Mouse (Mus musculus) MEL (cell line): Measurements from ENCODE around the gene Rpl18. TPM values are rescaled to one million over a fixed set of nuclear protein-coding genes. Genes with fewer than 3 reads are reported as not detected.

Experiments
- DNase-seq: peaks from one replicate; pipeline ENCODE4 v3.0.0; 2011; ENCODE audit warnings: low read depth, low spot score
- H3K27ac ChIP-seq: 2 replicates; pipeline ENCODE4 v1.5.1; 2012; ENCODE audit warnings: low read depth, mild to moderate bottlenecking, control low read depth, low read length, moderate library complexity; ENCODE audit not compliant: control insufficient read depth
- H3K27me3 ChIP-seq, 2 experiments: fragments of 150-350 bp in 1 of 2; sonication (generic) in 1 of 2; 2 replicates each; pipeline ENCODE4 v1.6.1; 2012; ENCODE audit warnings: low read length in 2 of 2, mild to moderate bottlenecking in 2 of 2, improper control_type of control experiment in 1 of 2, moderate library complexity in 1 of 2; ENCODE audit not compliant: insufficient read depth in 2 of 2, control insufficient read depth in 1 of 2
- H3K36me3 ChIP-seq, 2 experiments: 2 replicates each; pipeline ENCODE4 v1.6.1; 2012 to 2014; ENCODE audit warnings: low read length in 2 of 2, improper control_type of control experiment in 1 of 2, inconsistent platforms in 1 of 2, mild to moderate bottlenecking in 1 of 2; ENCODE audit not compliant: insufficient read depth in 2 of 2, control insufficient read depth in 1 of 2
- H3K4me1 ChIP-seq, 2 experiments: fragments of 150-350 bp in 1 of 2; sonication (generic) in 1 of 2; 2 replicates each; pipeline ENCODE4 v1.6.1; 2012; ENCODE audit warnings: low read length in 2 of 2, improper control_type of control experiment in 1 of 2, mild to moderate bottlenecking in 1 of 2; ENCODE audit not compliant: insufficient read depth in 2 of 2, control insufficient read depth in 1 of 2
- H3K4me3 ChIP-seq, 2 experiments: fragments of 150-350 bp in 1 of 2; sonication (generic) in 1 of 2; 2 replicates each; pipeline ENCODE4 v1.5.1; 2012; ENCODE audit warnings: low read depth in 2 of 2, low read length in 2 of 2, mild to moderate bottlenecking in 2 of 2, moderate library complexity in 2 of 2, control low read depth in 1 of 2, improper control_type of control experiment in 1 of 2; ENCODE audit not compliant: control insufficient read depth in 1 of 2, insufficient read depth in 1 of 2
- H3K79me2 ChIP-seq: 2 replicates; pipeline ENCODE4 v1.6.1; 2012; ENCODE audit warnings: mild to moderate bottlenecking, low read length, moderate library complexity; ENCODE audit not compliant: control insufficient read depth, poor library complexity, insufficient read depth
- H3K9ac ChIP-seq: 2 replicates; pipeline ENCODE4 v1.6.1; 2012; ENCODE audit warnings: low read depth, mild to moderate bottlenecking, control low read depth, low read length, moderate library complexity; ENCODE audit not compliant: control insufficient read depth, poor library complexity, severe bottlenecking
- H3K9me3 ChIP-seq: fragments of 150-350 bp; sonication (generic); replicated peaks from 2 replicates; pipeline ENCODE4 v1.6.1; 2012; ENCODE audit warnings: mild to moderate bottlenecking, low read length, improper control_type of control experiment, moderate library complexity; ENCODE audit not compliant: insufficient read depth
- BHLHE40 ChIP-seq: IDR thresholded peaks from 2 replicates; pipeline ENCODE4 v1.6.1; 2012; ENCODE audit warnings: low read depth, mild to moderate bottlenecking, inconsistent platforms, low read length, improper control_type of control experiment, borderline replicate concordance
- CHD2 ChIP-seq: IDR thresholded peaks from 2 replicates; pipeline ENCODE4 v1.6.1; 2011; ENCODE audit warnings: low read length, improper control_type of control experiment
- CTCF ChIP-seq, 3 experiments: IDR thresholded peaks in 2 of 3; conservative IDR thresholded peaks in 1 of 3; 2 replicates each; pipeline ENCODE4 v1.5.1; 2011 to 2012; ENCODE audit warnings: low read length in 3 of 3, low read depth in 2 of 3, mild to moderate bottlenecking in 2 of 3, improper control_type of control experiment in 1 of 3, inconsistent platforms in 1 of 3, mixed read lengths in 1 of 3, moderate library complexity in 1 of 3; ENCODE audit not compliant: control insufficient read depth in 1 of 3, insufficient read depth in 1 of 3, poor library complexity in 1 of 3, severe bottlenecking in 1 of 3
- E2F4 ChIP-seq: IDR thresholded peaks from 2 replicates; pipeline ENCODE4 v1.6.1; 2011; ENCODE audit warnings: low read depth, low read length, improper control_type of control experiment, borderline replicate concordance
- ETS1 ChIP-seq: IDR thresholded peaks from 2 replicates; pipeline ENCODE4 v1.6.1; 2012; ENCODE audit warnings: low read depth, mild to moderate bottlenecking, inconsistent platforms, low read length, improper control_type of control experiment, moderate library complexity
- GABPA ChIP-seq: IDR thresholded peaks from 2 replicates; pipeline ENCODE4 v1.6.1; 2012; ENCODE audit warnings: low read depth, mild to moderate bottlenecking, inconsistent platforms, low read length, improper control_type of control experiment, moderate library complexity
- GATA1 ChIP-seq: IDR thresholded peaks from 2 replicates; pipeline ENCODE4 v1.6.1; 2011; ENCODE audit warnings: low read depth, low read length, improper control_type of control experiment
- HCFC1 ChIP-seq: IDR thresholded peaks from 2 replicates; pipeline ENCODE4 v1.6.1; 2012; ENCODE audit warnings: low read depth, mild to moderate bottlenecking, inconsistent platforms, low read length, improper control_type of control experiment, moderate library complexity
- MAX ChIP-seq: IDR thresholded peaks from 2 replicates; pipeline ENCODE4 v1.6.1; 2011; ENCODE audit warnings: low read length, improper control_type of control experiment
- MEF2A ChIP-seq: IDR thresholded peaks from 2 replicates; pipeline ENCODE4 v1.6.1; 2014; ENCODE audit warnings: low read depth, mild to moderate bottlenecking, inconsistent platforms, low read length, improper control_type of control experiment; ENCODE audit not compliant: poor library complexity, insufficient replicate concordance, severe bottlenecking; ENCODE audit errors: extremely low read depth
- MYB ChIP-seq: IDR thresholded peaks from 2 replicates; pipeline ENCODE4 v1.6.1; 2011; ENCODE audit warnings: mild to moderate bottlenecking, low read depth, low read length, improper control_type of control experiment
- POLR2A ChIP-seq, 2 experiments: IDR thresholded peaks; 2 replicates each; pipeline ENCODE4 v1.6.1; 2011 to 2012; ENCODE audit warnings: low read length in 2 of 2, mild to moderate bottlenecking in 2 of 2, control low read depth in 1 of 2, improper control_type of control experiment in 1 of 2, low read depth in 1 of 2, moderate library complexity in 1 of 2; ENCODE audit not compliant: control insufficient read depth in 1 of 2, insufficient read depth in 1 of 2, poor library complexity in 1 of 2
- RAD21 ChIP-seq: IDR thresholded peaks from 2 replicates; pipeline ENCODE4 v1.6.1; 2011; ENCODE audit warnings: mild to moderate bottlenecking, low read depth, low read length, improper control_type of control experiment
- SIN3A ChIP-seq: IDR thresholded peaks from 2 replicates; pipeline ENCODE4 v1.6.1; 2012; ENCODE audit warnings: low read length, improper control_type of control experiment, inconsistent platforms
- TAL1 ChIP-seq: IDR thresholded peaks from 2 replicates; pipeline ENCODE4 v1.6.1; 2012; ENCODE audit warnings: mild to moderate bottlenecking, inconsistent platforms, low read length, moderate library complexity, mixed read lengths
- TCF12 ChIP-seq: IDR thresholded peaks from 2 replicates; pipeline ENCODE4 v1.6.1; 2014; ENCODE audit warnings: low read depth, mild to moderate bottlenecking, inconsistent platforms, low read length, improper control_type of control experiment, moderate library complexity
- USF1 ChIP-seq: IDR thresholded peaks from 2 replicates; pipeline ENCODE4 v1.6.1; 2014; ENCODE audit warnings: low read depth, mild to moderate bottlenecking, inconsistent platforms, low read length, improper control_type of control experiment, moderate library complexity
- ZC3H11A ChIP-seq: IDR thresholded peaks from 2 replicates; pipeline ENCODE4 v1.6.1; 2012; ENCODE audit warnings: low read depth, mild to moderate bottlenecking, inconsistent platforms, low read length, improper control_type of control experiment
- ZKSCAN1 ChIP-seq: IDR thresholded peaks from 2 replicates; pipeline ENCODE4 v1.6.1; 2012; ENCODE audit warnings: low read depth, mild to moderate bottlenecking, inconsistent platforms, low read length, improper control_type of control experiment, moderate library complexity
- ZNF384 ChIP-seq: IDR thresholded peaks from 2 replicates; pipeline ENCODE4 v1.6.1; 2012; ENCODE audit warnings: low read depth, mild to moderate bottlenecking, inconsistent platforms, low read length, improper control_type of control experiment
- polyA plus RNA-seq, 2 experiments: library from polyadenylated mRNA; stranded (reverse) in 1 of 2; unstranded in 1 of 2; fragments of >175 nt in 1 of 2; fragments of >200 nt in 1 of 2; gene quantifications; 2 replicates each; pipeline versions ENCODE4 v1.2.1 to v1.2.4; 2012; ENCODE audit warnings: low replicate concordance in 2 of 2, low read depth in 1 of 2; ENCODE audit not compliant: insufficient read length in 2 of 2, insufficient read depth in 1 of 2, missing spikeins in 1 of 2
- total RNA-seq: library from RNA; depleted of rRNA; stranded (reverse); fragments of 300-350 nt; gene quantifications from 2 replicates; pipeline ENCODE4 v1.2.3, GENCODE M21; 2012

The Rpl18 gene
- total and polyA plus RNA-seq, 3 experiments = 3,544 to 3,724 TPM; not detected in 1

GRCm38 (mm10) chr7:45726419-45726818 lies 11.2 kb downstream of the Rpl18 start:
- Histone ChIP-seq H3K27ac (no peak overlapping the region), H3K79me2 (no peaks in the 10 kb centered on the region), H3K9ac (no peak overlapping the region), H3K4me1 (no peaks in the 10 kb centered on the region), H3K36me3 (no peaks in the 10 kb centered on the region), H3K9me3 (no peaks in the 10 kb centered on the region), H3K27me3 (no peaks in the 10 kb centered on the region), H3K4me3 (no peak overlapping the region)
- DNase-seq = no peak
- TF ChIP-seq E2F4 (no peak), POLR2A (IDR thresholded peaks at IDR 0.05; ENCODE audit: control insufficient read depth in 1 of 2, insufficient read depth in 1 of 2, low read depth in 1 of 2, low read length in 2 of 2, poor library complexity in 1 of 2) (no peak), TAL1 (no peak), GABPA (no peak), ZC3H11A (no peak), SIN3A (no peak), MYB (no peak), BHLHE40 (no peak), CTCF (IDR thresholded peaks at IDR 0.05 in 2 of 3, conservative IDR thresholded peaks at IDR 0.05 in 1 of 3; ENCODE audit: control insufficient read depth in 1 of 3, insufficient read depth in 1 of 3, low read depth in 2 of 3, low read length in 3 of 3, poor library complexity in 1 of 3, severe bottlenecking in 1 of 3) (no peak), ZNF384 (no peak), GATA1 (no peak)

GRCm38 (mm10) chr7:45727625-45728024 lies 12.4 kb downstream of the Rpl18 start:
- no peak overlapping the region for H3K9ac ChIP-seq
- no peak overlapping the region for H3K27ac ChIP-seq
- DNase-seq = no peak
- H3K9me3 ChIP-seq = no peaks in the 10 kb centered on the region
- H3K79me2 ChIP-seq = no peaks in the 10 kb centered on the region
- H3K4me1 ChIP-seq = no peaks in the 10 kb centered on the region
- H3K36me3 ChIP-seq = no peaks in the 10 kb centered on the region
- TF ChIP-seq MEF2A (no peak), CHD2 (no peak), BHLHE40 (no peak), HCFC1 (no peak), GATA1 (no peak), ZNF384 (no peak), TCF12 (no peak), ETS1 (no peak), ZKSCAN1 (no peak), RAD21 (no peak), MAX (no peak), USF1 (no peak)
- TF ChIP-seq, all 39 proteins: peak for 0
- H3K4me3 ChIP-seq = no peak overlapping the region
- no peaks in the 10 kb centered on the region for H3K27me3 ChIP-seq
